Mouse (Mus musculus): ENCODE measurements around the gene Foxn1. TPM values are rescaled to one million over a fixed set of nuclear protein-coding genes. Genes with fewer than 3 reads are reported as not detected.

The Foxn1 gene
- total RNA-seq, 2 experiments from 2014 or later: not detected

DNA sequence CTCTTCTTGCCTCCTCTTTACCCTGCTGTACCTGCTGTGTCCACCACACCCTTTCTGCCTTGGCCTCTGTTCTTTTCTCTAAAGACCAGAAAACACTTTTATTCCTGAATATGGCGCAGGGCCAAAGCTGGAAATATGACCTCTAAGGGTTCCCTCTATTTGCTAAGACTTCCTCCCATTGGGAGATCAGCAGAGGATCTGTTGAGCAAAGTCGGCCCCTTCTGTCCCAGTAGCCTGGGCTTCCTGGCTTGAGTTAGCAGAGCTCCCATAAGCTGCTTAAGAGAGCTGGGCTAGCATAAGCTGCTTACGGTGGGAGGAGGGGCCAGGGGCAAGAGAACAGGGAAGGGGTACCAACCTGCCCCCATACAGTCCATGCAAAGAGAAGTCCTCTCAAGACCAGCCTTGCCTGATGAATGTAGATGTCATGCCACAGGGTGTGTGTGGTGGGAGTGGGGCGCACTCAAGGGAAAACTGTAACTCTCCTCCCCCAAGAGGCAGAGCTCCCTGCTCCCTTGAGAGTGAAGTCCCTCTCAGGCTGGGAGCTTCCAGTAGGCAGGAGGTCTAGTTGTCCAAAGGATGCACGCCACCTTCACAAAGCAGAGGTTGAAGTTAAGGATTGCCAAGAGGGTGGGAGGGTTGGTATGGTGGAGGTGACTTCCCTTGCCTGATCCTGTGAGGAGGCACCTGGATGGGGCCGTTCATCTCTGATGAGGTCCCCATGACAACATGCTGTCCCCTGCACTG, 39.9 kb downstream of the Foxn1 start:
- H3K27ac ChIP-seq: no peak overlapping the region
- no peak overlapping the region for H3K4me3 ChIP-seq
- DNase-seq (ENCODE audit: low spot score in 2 of 2): no peak
- no peak for TF ChIP-seq CTCF (conservative IDR thresholded peaks at IDR 0.05)

- DNase-seq (ENCODE audit: low spot score in 2 of 2): no peak
- Histone ChIP-seq H3K4me3 (no peak overlapping the region), H3K27ac (0 out of 2 replicates have a peak overlapping the region, but pooled peaks have one; percentile 23)
- TF ChIP-seq CTCF (conservative IDR thresholded peaks at IDR 0.05): no peak
These were observed 40.6 kb downstream of the Foxn1 start for GRCm38 (mm10) chr11:78345801-78346200.

GRCm38 (mm10) chr11:78344890-78345715, 41.3 kb downstream of the Foxn1 start:
- Histone ChIP-seq H3K27ac (peak overlapping the region; percentile 33; the same call in 1 of the 2 replicates), H3K4me3 (no peak overlapping the region)
- no peak for TF ChIP-seq CTCF (conservative IDR thresholded peaks at IDR 0.05)
- no peak for DNase-seq (ENCODE audit: low spot score in 2 of 2)

- Histone ChIP-seq H3K4me3 (peak overlapping the region; percentile 75), H3K27ac (peak overlapping the region; percentile 87; the same call in 1 of the 2 replicates)
- DNase-seq (ENCODE audit: low spot score in 2 of 2): no peak
- no peak for TF ChIP-seq CTCF (conservative IDR thresholded peaks at IDR 0.05)
These were observed 41.9 kb downstream of the Foxn1 start for GRCm38 (mm10) chr11:78344328-78344889.

DNA sequence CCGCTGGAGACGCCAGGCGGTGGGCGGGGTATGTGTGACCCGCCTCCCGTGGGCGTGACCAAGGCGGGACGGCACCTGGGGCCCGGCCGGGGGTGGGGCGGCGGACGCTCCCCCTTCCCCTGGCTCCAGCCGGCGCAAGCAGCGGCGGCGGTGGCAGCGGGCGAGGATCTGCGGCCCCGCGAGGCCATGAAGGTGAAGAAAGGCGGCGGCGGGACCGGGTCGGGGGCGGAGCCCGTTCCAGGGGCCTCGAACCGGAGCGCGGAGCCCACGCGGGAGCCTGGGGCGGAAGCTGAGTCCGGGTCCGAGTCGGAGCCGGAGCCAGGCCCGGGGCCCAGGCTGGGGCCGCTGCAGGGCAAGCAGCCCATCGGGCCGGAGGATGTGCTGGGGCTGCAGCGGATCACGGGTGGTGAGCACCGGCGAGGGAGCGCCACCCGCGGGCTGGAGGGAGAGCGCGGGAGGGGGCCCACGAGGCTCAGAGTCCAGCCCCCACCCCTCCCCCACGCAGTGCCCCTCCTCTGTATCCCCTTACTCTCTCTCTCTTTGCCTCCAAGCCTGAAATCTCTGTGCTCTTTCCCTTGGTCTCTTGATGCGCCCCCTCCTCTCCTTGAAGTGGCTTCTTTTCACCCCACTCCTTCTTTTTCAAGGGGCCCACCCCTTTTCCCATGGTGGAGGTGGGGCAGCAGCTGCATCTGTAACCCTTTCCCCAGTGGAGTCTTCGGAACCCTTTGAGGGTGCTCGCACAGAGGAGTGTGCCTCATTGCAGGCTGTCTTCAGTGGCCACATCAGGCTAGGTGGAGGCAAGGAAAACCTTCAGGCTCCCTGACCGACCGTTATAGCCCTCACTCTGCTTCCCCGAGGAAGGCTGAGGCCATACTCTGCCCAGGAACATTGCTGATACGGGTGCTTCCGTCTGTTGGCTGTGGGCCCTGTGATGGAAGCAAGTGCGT, 42.7 kb downstream of the Foxn1 start, which contains the start of gene Unc119:
Unc119 (plus strand) TSS at position 102 of the 947 bp plus-strand sequence.
- Histone ChIP-seq H3K27ac (peak within 1 kb of the TSS; percentile 87), H3K4me3 (peak within 1 kb of the TSS; percentile 75)
- peak; percentile 72 for DNase-seq (ENCODE audit: low spot score in 2 of 2)
- TF ChIP-seq CTCF (conservative IDR thresholded peaks at IDR 0.05): 0 out of 2 replicates have a peak, but pooled peaks have one; percentile 11

GRCm38 (mm10) chr11:78341702-78342101, 44.7 kb downstream of the Foxn1 start:
- H3K27ac ChIP-seq: no peak overlapping the region
- TF ChIP-seq CTCF (conservative IDR thresholded peaks at IDR 0.05): no peak

DNA sequence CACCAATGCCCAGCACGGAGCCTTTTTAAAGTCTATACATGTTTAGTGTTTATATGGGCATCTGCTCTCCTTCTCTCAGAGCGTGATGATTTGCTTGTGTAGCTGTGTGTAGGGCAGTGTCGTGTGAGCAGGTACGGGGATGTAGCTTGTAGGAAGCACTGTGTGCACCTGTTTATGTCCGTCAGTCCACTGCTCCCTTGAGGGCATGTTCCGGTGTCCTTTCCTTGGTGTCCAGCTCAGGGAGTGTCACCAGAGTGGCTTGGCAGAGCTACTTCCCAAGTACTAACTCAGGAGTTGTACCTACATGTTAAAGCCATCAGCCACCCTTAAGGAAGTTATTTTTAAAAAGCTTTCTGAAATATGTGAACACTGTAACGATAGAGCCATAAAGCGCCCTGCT, 49.3 kb downstream of the Foxn1 start:
- H3K27ac ChIP-seq: no peak overlapping the region
- no peak for DNase-seq (ENCODE audit: low spot score in 2 of 2)

More at GRCm38 (mm10) chr11:78341702-78342101, 44.7 kb downstream of the Foxn1 start:
- no peak overlapping the region for H3K4me3 ChIP-seq
- DNase-seq (ENCODE audit: low spot score in 2 of 2): no peak

DNA sequence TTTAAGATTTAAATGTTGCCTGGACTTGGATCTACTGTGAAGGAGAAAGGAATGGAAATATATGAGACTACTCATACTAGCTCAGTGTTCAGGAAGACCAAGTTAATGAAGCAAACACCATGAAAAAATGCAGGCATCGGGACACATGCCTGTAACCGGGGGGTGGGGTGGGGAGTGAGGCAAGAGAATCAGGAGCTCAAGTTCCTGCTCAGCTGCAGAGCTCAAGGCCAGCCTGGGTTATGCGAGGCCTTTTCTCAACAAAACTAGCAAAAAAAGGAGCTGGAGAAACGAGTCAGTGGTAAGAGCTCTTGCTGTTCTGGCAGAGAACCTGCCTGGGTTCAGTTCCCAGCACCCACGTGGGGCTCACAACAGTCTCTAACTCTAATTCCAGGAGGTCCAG, 52.4 kb downstream of the Foxn1 start:
- no peak overlapping the region for H3K4me3 ChIP-seq
- no peak overlapping the region for H3K27ac ChIP-seq
- DNase-seq (ENCODE audit: low spot score in 2 of 2): no peak
- TF ChIP-seq CTCF (conservative IDR thresholded peaks at IDR 0.05): no peak

More for the DNA sequence above, 49.3 kb downstream of the Foxn1 start:
- H3K4me3 ChIP-seq: no peak overlapping the region
- no peak for TF ChIP-seq CTCF (conservative IDR thresholded peaks at IDR 0.05)

GRCm38 (mm10) chr11:78332676-78333075, 53.7 kb downstream of the Foxn1 start:
- TF ChIP-seq CTCF (conservative IDR thresholded peaks at IDR 0.05): no peak
- H3K4me3 ChIP-seq: no peak overlapping the region
- no peak overlapping the region for H3K27ac ChIP-seq
- no peak for DNase-seq (ENCODE audit: low spot score in 2 of 2)

- H3K27ac ChIP-seq: peak overlapping the region; percentile 91
- no peak for TF ChIP-seq CTCF (conservative IDR thresholded peaks at IDR 0.05)
- H3K4me3 ChIP-seq: peak overlapping the region; percentile 96
- no peak for DNase-seq (ENCODE audit: low spot score in 2 of 2)
These were observed 57.8 kb downstream of the Foxn1 start for GRCm38 (mm10) chr11:78328512-78329056.

DNA sequence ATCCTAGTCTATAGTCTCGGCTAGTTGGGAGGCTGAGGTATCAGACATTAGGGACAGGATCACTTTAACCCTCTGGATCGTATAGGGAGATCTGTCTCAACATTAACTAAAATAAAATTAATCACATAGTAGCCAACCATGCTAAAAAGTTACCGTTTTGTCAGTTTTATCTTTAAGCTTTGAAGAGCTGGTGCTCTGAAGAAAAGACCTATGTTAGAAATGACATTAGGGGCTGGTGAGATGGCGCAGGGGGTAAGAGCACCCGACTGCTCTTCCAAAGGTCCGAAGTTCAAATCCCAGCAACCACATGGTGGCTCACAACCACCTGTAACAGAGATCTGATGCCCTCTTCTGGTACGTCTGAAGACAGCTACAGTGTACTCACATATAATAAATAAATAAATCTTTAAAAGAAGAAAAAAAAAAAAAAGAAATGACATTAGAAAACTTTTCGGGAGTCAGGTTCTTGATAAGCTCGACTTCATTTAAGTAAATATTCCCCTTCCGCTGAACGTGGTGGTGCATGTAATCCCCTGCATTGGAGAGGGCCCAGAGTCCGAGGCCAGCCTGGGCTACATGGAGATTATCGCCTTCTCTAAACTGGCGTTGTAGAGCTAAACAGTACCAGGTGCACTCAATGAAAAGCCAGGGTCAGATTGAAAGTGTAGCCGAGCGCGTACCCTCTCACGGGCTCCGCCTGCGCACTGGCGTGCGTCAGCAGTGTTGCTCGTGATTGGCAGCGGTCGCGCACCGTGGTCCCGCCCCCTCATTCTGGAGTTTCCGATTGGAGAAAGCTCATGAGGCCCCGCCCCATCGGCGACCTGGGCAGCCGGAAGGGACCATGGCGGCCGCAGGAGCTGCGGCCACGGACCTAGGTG, 58.5 kb downstream of the Foxn1 start, which contains the start of gene Pigs:
Pigs (plus strand) TSS at position 782 of the 878 bp plus-strand sequence.
- Histone ChIP-seq H3K4me3 (peak within 1 kb of the TSS; percentile 96), H3K27ac (peak within 1 kb of the TSS; percentile 93)
- peak; percentile 95 to 97 for DNase-seq (ENCODE audit: low spot score in 2 of 2)
- TF ChIP-seq CTCF (conservative IDR thresholded peaks at IDR 0.05): peak; percentile 53
